Mouse (Mus musculus): ENCODE measurements around the gene Hmx3. TPM values are rescaled to one million over a fixed set of nuclear protein-coding genes. Genes with fewer than 3 reads are reported as not detected.
A peak's percentile ranks its signal among the peaks of the same experiment; 100 is the strongest.

Hmx3 gene
- polyA plus RNA-seq, 1 experiment from 2014 or later, result not detected

- Histone ChIP-seq H3K9ac (no peak within 1 kb of the TSS), H3K36me3 (no peaks in the 10 kb centered on the region)
Observed at GRCm38 (mm10) chr7:131548473-131548872, 5.8 kb downstream of the Hmx3 start, which contains the start of gene Hmx2. Hmx2 (plus strand) TSS chr7:131548773.

GRCm38 (mm10) chr7:131551471-131551870 is 8.8 kb downstream of the Hmx3 start:
- H3K27ac ChIP-seq, result no peak overlapping the region
- peaks cover 100% of the 10 kb centered on the region for H3K27me3 ChIP-seq (replicated peaks)
- H3K4me1 ChIP-seq, result peaks cover 15% of the 10 kb centered on the region
- H3K4me2 ChIP-seq, result no peak overlapping the region
- ATAC-seq, result no peak
- H3K36me3 ChIP-seq, result no peaks in the 10 kb centered on the region
- under 1% methylated on average over 4 of the region's 4 CpGs for WGBS (ENCODE audit: insufficient replicate concordance)
- H3K9me3 ChIP-seq (replicated peaks), result no peaks in the 10 kb centered on the region
- H3K9ac ChIP-seq, result no peak overlapping the region
- no peak overlapping the region for H3K4me3 ChIP-seq

More at GRCm38 (mm10) chr7:131548473-131548872, 5.8 kb downstream of the Hmx3 start, which contains the start of gene Hmx2:
- Histone ChIP-seq H3K9me3 (replicated peaks) (no peaks in the 10 kb centered on the region), H3K4me3 (no peak within 1 kb of the TSS), H3K27me3 (replicated peaks) (peaks cover 100% of the 10 kb centered on the region), H3K4me1 (no peaks in the 10 kb centered on the region), H3K4me2 (no peak within 1 kb of the TSS), H3K27ac (no peak within 1 kb of the TSS)
- no peak for ATAC-seq
- 8% methylated on average over 3 of the region's 3 CpGs for WGBS (ENCODE audit: insufficient replicate concordance)

GRCm38 (mm10) chr7:131551931-131552741 is 9.5 kb downstream of the Hmx3 start:
- no peak overlapping the region for H3K4me3 ChIP-seq
- ATAC-seq, result no peak
- H3K9ac ChIP-seq, result no peak overlapping the region
- H3K4me2 ChIP-seq, result no peak overlapping the region
- 2% methylated on average over 42 of the region's 42 CpGs for WGBS (ENCODE audit: insufficient replicate concordance)
- no peaks in the 10 kb centered on the region for H3K9me3 ChIP-seq (replicated peaks)
- peaks cover 100% of the 10 kb centered on the region for H3K27me3 ChIP-seq (replicated peaks)
- H3K27ac ChIP-seq, result no peak overlapping the region
- no peaks in the 10 kb centered on the region for H3K36me3 ChIP-seq
- peaks cover 18% of the 10 kb centered on the region for H3K4me1 ChIP-seq

GRCm38 (mm10) chr7:131552781-131553180 is 10.1 kb downstream of the Hmx3 start:
- ATAC-seq, result no peak
- Histone ChIP-seq H3K27me3 (replicated peaks) (peaks cover 100% of the 10 kb centered on the region), H3K4me2 (no peak overlapping the region), H3K4me3 (no peak overlapping the region), H3K27ac (no peak overlapping the region), H3K36me3 (no peaks in the 10 kb centered on the region), H3K9ac (no peak overlapping the region), H3K9me3 (replicated peaks) (no peaks in the 10 kb centered on the region), H3K4me1 (peaks cover 18% of the 10 kb centered on the region)
- WGBS (ENCODE audit: insufficient replicate concordance), result 5% methylated on average over 5 of the region's 5 CpGs

- under 1% methylated on average over 39 of the region's 39 CpGs for WGBS (ENCODE audit: insufficient replicate concordance)
- no peaks in the 10 kb centered on the region for H3K36me3 ChIP-seq
- H3K27ac ChIP-seq, result no peak overlapping the region
- peak overlapping the region; percentile 41 for H3K4me3 ChIP-seq
- H3K9ac ChIP-seq, result no peak overlapping the region
- H3K27me3 ChIP-seq (replicated peaks), result peaks cover 100% of the 10 kb centered on the region
- 0 out of 2 replicates have a peak, but pooled peaks have one; percentile 16 for ATAC-seq
- H3K9me3 ChIP-seq (replicated peaks), result no peaks in the 10 kb centered on the region
- peak overlapping the region; percentile 58 for H3K4me2 ChIP-seq
- H3K4me1 ChIP-seq, result peaks cover 18% of the 10 kb centered on the region
Observed at GRCm38 (mm10) chr7:131553771-131554175, 11.1 kb downstream of the Hmx3 start.

GRCm38 (mm10) chr7:131554341-131555180 is 11.9 kb downstream of the Hmx3 start:
- H3K4me1 ChIP-seq, result peaks cover 18% of the 10 kb centered on the region
- ATAC-seq, result 0 out of 2 replicates have a peak, but pooled peaks have one; percentile 15
- H3K36me3 ChIP-seq, result no peaks in the 10 kb centered on the region
- H3K27me3 ChIP-seq (replicated peaks), result peaks cover 99% of the 10 kb centered on the region
- H3K4me2 ChIP-seq, result peak overlapping the region; percentile 58
- H3K4me3 ChIP-seq, result peak overlapping the region; percentile 41
- no peak overlapping the region for H3K9ac ChIP-seq
- H3K27ac ChIP-seq, result no peak overlapping the region
- no peaks in the 10 kb centered on the region for H3K9me3 ChIP-seq (replicated peaks)
- 3% methylated on average over 41 of the region's 45 CpGs for WGBS (ENCODE audit: insufficient replicate concordance)

- no peak overlapping the region for H3K27ac ChIP-seq
- H3K27me3 ChIP-seq (replicated peaks), result peaks cover 90% of the 10 kb centered on the region
- no peaks in the 10 kb centered on the region for H3K36me3 ChIP-seq
- H3K4me1 ChIP-seq, result peaks cover 18% of the 10 kb centered on the region
- H3K9me3 ChIP-seq (replicated peaks), result no peaks in the 10 kb centered on the region
- peak overlapping the region; percentile 30 for H3K4me2 ChIP-seq
- H3K4me3 ChIP-seq, result no peak overlapping the region; the same call in 1 of the 2 replicates
- ATAC-seq, result no peak
- WGBS (ENCODE audit: insufficient replicate concordance), result 3% methylated on average over 68 of the region's 68 CpGs
- H3K9ac ChIP-seq, result no peak overlapping the region
Observed at GRCm38 (mm10) chr7:131555301-131556081, 12.8 kb downstream of the Hmx3 start.

GRCm38 (mm10) chr7:131556116-131556515 is 13.4 kb downstream of the Hmx3 start:
- H3K9me3 ChIP-seq (replicated peaks), result no peaks in the 10 kb centered on the region
- H3K27me3 ChIP-seq (replicated peaks), result peaks cover 84% of the 10 kb centered on the region
- no peak overlapping the region for H3K4me3 ChIP-seq
- H3K27ac ChIP-seq, result no peak overlapping the region
- H3K4me1 ChIP-seq, result peaks cover 22% of the 10 kb centered on the region
- ATAC-seq, result no peak
- H3K4me2 ChIP-seq, result no peak overlapping the region
- H3K9ac ChIP-seq, result no peak overlapping the region
- no peaks in the 10 kb centered on the region for H3K36me3 ChIP-seq
- WGBS (ENCODE audit: insufficient replicate concordance), result 1% methylated on average over 9 of the region's 9 CpGs

GRCm38 (mm10) chr7:131556541-131557271 is 14.0 kb downstream of the Hmx3 start:
- H3K4me3 ChIP-seq, result no peak overlapping the region; the same call in 1 of the 2 replicates
- peaks cover 3% of the 10 kb centered on the region for H3K36me3 ChIP-seq
- WGBS (ENCODE audit: insufficient replicate concordance), result 2% methylated on average over 37 of the region's 37 CpGs
- peaks cover 78% of the 10 kb centered on the region for H3K27me3 ChIP-seq (replicated peaks)
- H3K4me1 ChIP-seq, result peaks cover 28% of the 10 kb centered on the region
- 0 out of 2 replicates have a peak overlapping the region, but pooled peaks have one; percentile 1 for H3K4me2 ChIP-seq
- H3K9ac ChIP-seq, result no peak overlapping the region
- H3K27ac ChIP-seq, result no peak overlapping the region
- H3K9me3 ChIP-seq (replicated peaks), result no peaks in the 10 kb centered on the region
- ATAC-seq, result no peak

GRCm38 (mm10) chr7:131557751-131558150 is 15.1 kb downstream of the Hmx3 start:
- no peak overlapping the region for H3K27ac ChIP-seq
- H3K9ac ChIP-seq, result no peak overlapping the region
- peaks cover 67% of the 10 kb centered on the region for H3K27me3 ChIP-seq (replicated peaks)
- ATAC-seq, result no peak
- H3K9me3 ChIP-seq (replicated peaks), result no peaks in the 10 kb centered on the region
- peaks cover 38% of the 10 kb centered on the region for H3K4me1 ChIP-seq
- peaks cover 14% of the 10 kb centered on the region for H3K36me3 ChIP-seq
- H3K4me2 ChIP-seq, result no peak overlapping the region
- WGBS (ENCODE audit: insufficient replicate concordance), result 39% methylated on average over 2 of the region's 2 CpGs
- H3K4me3 ChIP-seq, result no peak overlapping the region

Measured in liver, embryonic 12.5 days (tissue).